Mouse (Mus musculus): Measurements from ENCODE around the gene C4bp. TPM values are rescaled to one million over a fixed set of nuclear protein-coding genes. Genes with fewer than 3 reads are reported as not detected.

C4bp gene
- polyA plus RNA-seq (2015; fragmentation: Nextera tagmentation; extraction: Ambion mirVana): 0.94 and 2.7 TPM in 2 replicates

DNA sequence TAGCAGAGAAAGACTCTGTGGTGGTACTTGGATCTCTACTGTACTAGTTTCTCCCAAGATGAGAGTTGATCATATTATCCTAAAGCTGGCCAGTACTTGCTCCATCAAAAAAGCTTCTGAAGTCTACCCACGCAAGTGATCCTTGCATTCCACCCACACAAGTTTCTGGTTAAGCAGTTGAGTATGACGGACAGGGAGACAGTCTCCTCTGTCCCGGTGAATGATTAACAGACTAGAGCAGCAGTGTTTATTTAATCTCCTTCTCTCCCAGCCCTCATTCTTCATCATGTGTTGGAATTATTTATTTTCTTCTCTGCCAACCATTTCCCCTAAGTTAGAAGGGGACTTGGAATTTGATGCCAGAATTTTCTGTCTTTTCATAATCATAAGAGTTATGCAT lies at the start of gene C4bp:
C4bp (minus strand) TSS at position 179 of the 400 bp plus-strand sequence.
- H3K36me3 ChIP-seq (ENCODE audit: insufficient read depth, low read length): no peaks in the 10 kb centered on the region
- WGBS: 39% methylated on average over 3 of the region's 3 CpGs
- no peaks in the 10 kb centered on the region for H3K27me3 ChIP-seq (ENCODE audit: insufficient read depth, low read length)
- no peak within 1 kb of the TSS for H3K9ac ChIP-seq (replicated peaks; ENCODE audit: low read length)
- no peak within 1 kb of the TSS for H3K4me3 ChIP-seq (ENCODE audit: low read length)
- H3K9me3 ChIP-seq (ENCODE audit: low read length): no peaks in the 10 kb centered on the region; the same call in 1 of the 2 replicates
- no peaks in the 10 kb centered on the region for H3K4me1 ChIP-seq (ENCODE audit: insufficient read depth, low read length)
- peak; percentile 90 for ATAC-seq (ENCODE audit: low FRiP score, low TSS enrichment)
- H3K4me2 ChIP-seq (replicated peaks; ENCODE audit: low read depth, low read length): no peak within 1 kb of the TSS
- H3K27ac ChIP-seq (ENCODE audit: low read length): no peak within 1 kb of the TSS

DNA sequence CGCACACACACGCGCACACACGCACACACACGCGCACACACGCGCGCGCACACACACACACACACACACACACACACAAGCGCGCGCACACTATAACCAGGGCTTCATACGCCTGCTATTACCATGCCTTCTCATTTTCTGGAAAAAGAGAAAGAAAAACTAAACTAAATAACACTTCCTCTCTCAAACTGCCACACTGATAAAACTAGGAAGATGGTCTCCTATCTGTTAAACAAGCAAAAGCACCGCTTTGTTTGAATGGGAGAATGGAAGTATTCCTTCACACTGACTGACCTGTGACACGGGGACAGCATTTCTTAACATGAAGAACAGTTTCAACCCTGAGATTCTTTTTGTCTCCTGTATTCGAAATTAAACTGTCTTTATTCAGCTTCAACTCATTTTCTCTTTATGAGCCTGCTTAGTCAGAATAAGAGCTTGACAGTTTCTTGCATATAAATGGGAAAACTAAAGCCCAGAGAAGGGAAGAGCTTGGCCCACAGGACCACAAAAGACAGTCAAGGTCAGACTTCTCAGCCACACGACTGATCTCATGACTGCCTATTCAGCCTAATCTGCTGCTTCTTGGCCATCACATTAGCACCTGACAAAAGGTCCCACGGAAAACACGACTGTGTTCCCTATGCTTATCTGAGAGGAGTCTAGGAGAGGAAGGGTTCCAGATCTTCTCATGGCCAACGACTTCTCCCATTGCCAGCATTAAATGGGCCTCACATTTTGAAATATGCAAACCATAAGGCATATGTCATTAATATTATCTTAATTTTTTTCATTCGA lies 49.0 kb upstream of the C4bp start:
- Histone ChIP-seq H3K4me3 (ENCODE audit: low read length) (no peak overlapping the region), H3K27ac (ENCODE audit: low read length) (no peak overlapping the region), H3K4me2 (replicated peaks; ENCODE audit: low read depth, low read length) (no peak overlapping the region), H3K9ac (replicated peaks; ENCODE audit: low read length) (no peak overlapping the region), H3K9me3 (ENCODE audit: low read length) (no peaks in the 10 kb centered on the region), H3K4me1 (ENCODE audit: insufficient read depth, low read length) (no peaks in the 10 kb centered on the region), H3K36me3 (ENCODE audit: insufficient read depth, low read length) (peaks cover 9% of the 10 kb centered on the region; the same call in 1 of the 2 replicates), H3K27me3 (ENCODE audit: insufficient read depth, low read length) (no peaks in the 10 kb centered on the region)
- WGBS: 90% methylated on average over 22 of the region's 22 CpGs
- ATAC-seq (ENCODE audit: low FRiP score, low TSS enrichment): no peak

DNA sequence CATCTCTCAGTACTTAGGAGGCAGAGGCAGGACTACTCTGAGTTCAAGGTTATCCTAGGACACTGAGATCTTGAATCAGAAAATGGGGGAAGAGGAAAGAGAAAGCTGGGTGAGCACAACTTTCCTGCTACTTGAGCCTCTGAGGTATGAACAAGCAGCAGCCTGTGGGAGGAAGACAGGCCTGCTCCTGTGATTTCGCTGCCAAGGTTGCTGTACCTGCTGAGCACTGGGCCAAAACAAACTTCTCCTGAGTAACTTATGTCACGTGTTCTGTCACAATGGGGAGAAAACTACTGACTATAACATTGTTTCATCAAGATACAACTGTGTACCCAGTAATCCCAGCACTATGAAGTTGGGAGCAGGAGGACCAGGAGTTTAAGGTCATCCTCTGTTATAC lies 42.2 kb upstream of the C4bp start:
- ATAC-seq (ENCODE audit: low FRiP score, low TSS enrichment): no peak
- 76% methylated on average over 2 of the region's 2 CpGs for WGBS
- peaks cover 30% of the 10 kb centered on the region for H3K36me3 ChIP-seq (ENCODE audit: insufficient read depth, low read length)

DNA sequence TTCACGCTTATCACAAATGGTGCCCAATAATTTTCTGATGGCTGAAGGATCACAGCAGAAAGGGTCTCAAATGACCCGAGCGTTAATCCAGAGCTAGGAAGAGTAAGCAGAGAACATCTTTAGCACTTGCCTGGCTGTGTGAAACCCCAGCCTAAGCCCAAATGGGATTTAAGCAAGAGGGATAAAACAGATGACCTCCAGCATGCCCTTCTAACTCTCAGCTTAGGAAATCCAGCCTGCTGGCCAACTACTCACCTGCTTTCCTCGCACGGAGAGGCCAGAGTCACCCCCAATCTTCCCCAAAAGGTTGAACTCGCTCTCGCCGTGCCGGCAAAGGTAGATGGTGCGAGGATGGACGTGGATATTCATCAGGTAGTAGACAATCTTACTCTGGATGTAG lies 40.5 kb upstream of the C4bp start:
- H3K9me3 ChIP-seq (ENCODE audit: low read length): no peaks in the 10 kb centered on the region
- no peaks in the 10 kb centered on the region for H3K27me3 ChIP-seq (ENCODE audit: insufficient read depth, low read length)
- H3K4me2 ChIP-seq (replicated peaks; ENCODE audit: low read depth, low read length): no peak overlapping the region
- H3K4me3 ChIP-seq (ENCODE audit: low read length): no peak overlapping the region
- H3K4me1 ChIP-seq (ENCODE audit: insufficient read depth, low read length): no peaks in the 10 kb centered on the region
- no peak overlapping the region for H3K9ac ChIP-seq (replicated peaks; ENCODE audit: low read length)
- H3K27ac ChIP-seq (ENCODE audit: low read length): no peak overlapping the region
- H3K36me3 ChIP-seq (ENCODE audit: insufficient read depth, low read length): peaks cover 31% of the 10 kb centered on the region
- 93% methylated on average over 11 of the region's 11 CpGs for WGBS
- no peak for ATAC-seq (ENCODE audit: low FRiP score, low TSS enrichment)

More for the DNA sequence above, 42.2 kb upstream of the C4bp start:
- Histone ChIP-seq H3K4me2 (replicated peaks; ENCODE audit: low read depth, low read length) (no peak overlapping the region), H3K4me3 (ENCODE audit: low read length) (no peak overlapping the region), H3K9me3 (ENCODE audit: low read length) (no peaks in the 10 kb centered on the region), H3K27me3 (ENCODE audit: insufficient read depth, low read length) (no peaks in the 10 kb centered on the region), H3K27ac (ENCODE audit: low read length) (no peak overlapping the region), H3K9ac (replicated peaks; ENCODE audit: low read length) (no peak overlapping the region), H3K4me1 (ENCODE audit: insufficient read depth, low read length) (no peaks in the 10 kb centered on the region)

DNA sequence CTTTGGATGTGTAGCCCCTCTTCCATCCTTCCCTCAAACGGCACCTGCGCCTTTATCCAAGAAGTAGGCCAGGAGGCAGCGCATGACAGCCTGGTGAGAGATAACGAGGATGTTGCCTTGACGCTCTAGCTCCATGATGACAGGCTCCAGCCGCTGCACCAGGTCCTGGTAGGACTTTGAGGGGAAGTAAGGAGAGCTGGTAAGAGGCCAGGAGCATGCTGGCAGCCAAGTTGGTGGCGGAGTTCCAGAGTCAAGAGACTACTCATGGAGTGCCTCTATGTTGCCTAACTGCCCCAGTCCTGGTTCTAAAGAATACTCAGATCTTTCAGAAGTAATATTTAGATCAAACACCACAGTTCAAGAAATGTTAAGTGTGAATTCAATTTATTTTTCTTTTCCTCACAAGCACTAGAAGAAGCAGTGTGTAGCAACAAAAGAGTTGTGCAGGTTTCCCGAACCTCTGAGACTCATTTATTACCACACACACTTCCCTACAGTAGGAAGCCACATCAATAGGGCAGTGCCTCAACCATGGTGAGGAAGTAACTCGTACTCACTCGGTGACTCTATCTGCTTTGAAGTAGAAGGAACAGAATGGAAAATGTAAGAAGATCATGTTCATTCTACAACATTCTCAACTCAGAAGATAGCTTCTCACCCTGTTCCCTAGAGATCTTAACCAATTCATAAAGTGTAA lies 38.7 kb upstream of the C4bp start:
- H3K4me1 ChIP-seq (ENCODE audit: insufficient read depth, low read length): no peaks in the 10 kb centered on the region
- H3K27ac ChIP-seq (ENCODE audit: low read length): no peak overlapping the region
- no peaks in the 10 kb centered on the region for H3K9me3 ChIP-seq (ENCODE audit: low read length)
- no peak for ATAC-seq (ENCODE audit: low FRiP score, low TSS enrichment)
- H3K4me2 ChIP-seq (replicated peaks; ENCODE audit: low read depth, low read length): no peak overlapping the region
- no peak overlapping the region for H3K4me3 ChIP-seq (ENCODE audit: low read length)
- H3K9ac ChIP-seq (replicated peaks; ENCODE audit: low read length): no peak overlapping the region
- H3K36me3 ChIP-seq (ENCODE audit: insufficient read depth, low read length): peaks cover 29% of the 10 kb centered on the region
- no peaks in the 10 kb centered on the region for H3K27me3 ChIP-seq (ENCODE audit: insufficient read depth, low read length)
- WGBS: 92% methylated on average over 10 of the region's 10 CpGs

DNA sequence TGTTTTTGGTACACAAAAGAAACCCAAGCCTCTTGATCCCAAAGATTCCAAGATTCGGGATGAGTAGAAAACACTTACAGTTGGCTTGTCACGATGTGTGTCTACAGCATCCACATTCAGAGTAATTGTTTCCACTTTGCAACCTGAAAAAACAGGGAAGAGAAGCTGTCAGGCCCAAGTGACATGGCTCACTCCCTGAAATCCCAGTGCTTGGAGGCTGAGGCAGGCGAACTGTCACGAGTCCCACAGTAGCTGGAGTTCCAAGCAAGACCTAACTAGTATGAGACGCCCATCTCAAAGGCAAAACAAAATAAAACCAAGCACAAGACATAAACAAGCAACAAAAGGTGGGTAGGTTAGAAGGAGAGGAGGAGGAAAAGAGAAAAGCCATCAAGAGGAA lies 37.2 kb upstream of the C4bp start:
- Histone ChIP-seq H3K4me3 (ENCODE audit: low read length) (no peak overlapping the region), H3K36me3 (ENCODE audit: insufficient read depth, low read length) (peaks cover 29% of the 10 kb centered on the region), H3K27me3 (ENCODE audit: insufficient read depth, low read length) (no peaks in the 10 kb centered on the region), H3K9me3 (ENCODE audit: low read length) (no peaks in the 10 kb centered on the region), H3K9ac (replicated peaks; ENCODE audit: low read length) (no peak overlapping the region), H3K4me2 (replicated peaks; ENCODE audit: low read depth, low read length) (no peak overlapping the region), H3K4me1 (ENCODE audit: insufficient read depth, low read length) (no peaks in the 10 kb centered on the region), H3K27ac (ENCODE audit: low read length) (no peak overlapping the region)
- 91% methylated on average over 5 of the region's 5 CpGs for WGBS
- no peak for ATAC-seq (ENCODE audit: low FRiP score, low TSS enrichment)

DNA sequence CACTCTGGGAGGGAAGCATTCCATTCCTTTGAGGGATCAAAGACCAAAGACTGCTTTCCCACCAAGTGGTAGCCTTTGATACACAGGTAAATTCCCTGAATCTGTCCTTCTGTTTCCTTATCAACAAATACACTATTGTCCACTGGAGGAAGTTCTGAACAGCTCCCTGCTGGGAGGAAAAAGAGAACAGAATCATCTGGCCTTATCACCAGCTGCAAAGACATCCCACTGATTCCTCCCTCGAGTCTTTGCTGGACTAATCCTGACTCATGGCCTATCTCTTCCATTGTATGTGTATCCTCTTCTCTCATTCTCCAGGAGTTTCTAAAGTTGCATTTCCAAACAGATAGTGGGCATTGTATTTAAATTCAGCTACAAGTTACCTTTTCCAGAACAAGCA lies 22.5 kb upstream of the C4bp start:
- Histone ChIP-seq H3K9ac (replicated peaks; ENCODE audit: low read length) (no peak overlapping the region), H3K4me1 (ENCODE audit: insufficient read depth, low read length) (no peaks in the 10 kb centered on the region), H3K9me3 (ENCODE audit: low read length) (no peaks in the 10 kb centered on the region), H3K36me3 (ENCODE audit: insufficient read depth, low read length) (0 out of 2 replicates have a peak, but pooled peaks cover 3% of the 10 kb centered on the region), H3K27me3 (ENCODE audit: insufficient read depth, low read length) (no peaks in the 10 kb centered on the region), H3K27ac (ENCODE audit: low read length) (no peak overlapping the region), H3K4me3 (ENCODE audit: low read length) (no peak overlapping the region), H3K4me2 (replicated peaks; ENCODE audit: low read depth, low read length) (no peak overlapping the region)
- ATAC-seq (ENCODE audit: low FRiP score, low TSS enrichment): no peak
- 67% methylated on average over 1 of the region's 1 CpGs for WGBS

DNA sequence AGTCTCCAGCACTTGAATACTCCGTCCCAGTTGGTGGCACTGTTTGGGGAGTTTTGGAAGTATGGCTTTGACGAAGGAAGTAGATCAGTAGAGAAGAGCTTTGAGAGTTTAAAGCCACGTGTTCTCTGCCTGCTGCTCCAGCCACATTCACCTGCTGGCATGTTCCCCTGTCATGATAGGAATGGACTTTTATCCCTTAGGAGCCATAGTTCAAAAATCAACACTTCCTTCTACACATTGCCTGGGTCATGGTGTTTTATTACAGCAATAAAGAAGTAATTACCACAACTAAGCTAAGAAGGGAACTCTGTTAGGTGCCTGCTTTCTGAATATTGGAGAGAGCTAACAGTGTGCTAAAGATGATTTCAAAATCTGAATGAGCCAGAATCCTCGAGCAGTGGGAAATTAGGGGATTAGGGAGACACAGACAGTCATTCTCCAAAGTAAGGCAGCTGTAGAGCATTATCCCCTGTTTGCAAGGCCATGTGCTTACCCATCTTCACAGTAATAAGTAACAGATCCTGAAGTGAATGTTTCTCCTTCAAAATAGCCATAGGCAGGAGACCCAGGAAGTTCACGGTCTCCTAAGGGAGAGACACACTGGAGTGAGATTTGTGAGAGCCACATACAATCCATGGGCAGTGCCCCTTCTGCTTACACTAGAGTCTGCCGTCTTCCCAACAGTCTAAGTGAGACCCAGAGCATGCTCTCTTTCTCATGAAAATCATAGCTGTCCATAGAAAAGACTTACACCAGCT lies 20.4 kb upstream of the C4bp start:
- WGBS: 62% methylated on average over 6 of the region's 6 CpGs
- Histone ChIP-seq H3K4me3 (ENCODE audit: low read length) (no peak overlapping the region), H3K9me3 (ENCODE audit: low read length) (no peaks in the 10 kb centered on the region), H3K27ac (ENCODE audit: low read length) (no peak overlapping the region), H3K36me3 (ENCODE audit: insufficient read depth, low read length) (no peaks in the 10 kb centered on the region), H3K27me3 (ENCODE audit: insufficient read depth, low read length) (no peaks in the 10 kb centered on the region), H3K4me2 (replicated peaks; ENCODE audit: low read depth, low read length) (no peak overlapping the region), H3K9ac (replicated peaks; ENCODE audit: low read length) (no peak overlapping the region), H3K4me1 (ENCODE audit: insufficient read depth, low read length) (no peaks in the 10 kb centered on the region)
- no peak for ATAC-seq (ENCODE audit: low FRiP score, low TSS enrichment)

DNA sequence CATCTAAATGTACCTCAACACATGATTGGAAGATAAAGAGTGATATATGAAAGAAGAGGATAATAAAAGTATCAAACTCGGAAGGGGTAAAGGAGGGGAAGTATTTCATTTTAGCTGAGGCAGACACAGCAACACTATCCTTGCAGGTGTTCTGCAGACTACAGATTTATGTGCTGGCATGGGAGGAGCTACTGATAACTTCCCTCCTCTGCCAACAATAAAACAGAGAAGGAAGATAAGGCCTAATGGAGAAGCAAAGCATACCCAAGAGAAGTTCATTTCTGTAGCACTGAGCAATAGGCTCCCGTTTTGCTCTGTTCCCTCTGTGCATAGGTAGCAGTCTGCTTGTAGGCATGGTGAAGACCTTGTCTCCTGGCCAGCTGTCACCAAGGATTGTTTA lies 19.6 kb upstream of the C4bp start:
- Histone ChIP-seq H3K27me3 (ENCODE audit: insufficient read depth, low read length) (no peaks in the 10 kb centered on the region), H3K9ac (replicated peaks; ENCODE audit: low read length) (no peak overlapping the region), H3K9me3 (ENCODE audit: low read length) (no peaks in the 10 kb centered on the region), H3K4me1 (ENCODE audit: insufficient read depth, low read length) (no peaks in the 10 kb centered on the region), H3K4me3 (ENCODE audit: low read length) (no peak overlapping the region), H3K36me3 (ENCODE audit: insufficient read depth, low read length) (no peaks in the 10 kb centered on the region), H3K27ac (ENCODE audit: low read length) (no peak overlapping the region), H3K4me2 (replicated peaks; ENCODE audit: low read depth, low read length) (no peak overlapping the region)
- WGBS: 51% methylated on average over 2 of the region's 2 CpGs
- ATAC-seq (ENCODE audit: low FRiP score, low TSS enrichment): no peak

All from kidney, embryonic 16.5 days (tissue).